Comparison of ENCODE assay signal across 8 mouse cellular contexts in the genomic region with DNA sequence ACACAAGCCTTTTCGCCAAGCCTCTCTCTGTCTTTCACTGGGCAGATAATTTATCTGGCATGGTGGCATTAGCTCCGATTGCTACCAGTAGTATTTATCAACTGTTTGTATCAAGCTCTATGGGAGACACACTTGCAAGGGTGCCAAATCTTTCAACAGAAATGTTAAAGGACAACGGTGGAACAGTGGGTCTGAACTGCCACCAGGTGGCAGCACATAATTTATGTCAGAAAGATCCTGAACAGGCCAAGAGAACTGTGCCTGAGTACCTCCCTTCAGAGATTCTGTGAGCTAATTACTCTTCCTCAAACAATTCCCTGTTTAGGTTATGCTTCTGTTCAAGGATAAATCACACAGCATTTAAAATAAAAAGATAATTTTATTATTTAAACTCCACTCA. TPM values are rescaled to one million over a fixed set of nuclear protein-coding genes. Genes with fewer than 3 reads are reported as not detected.
DNase-seq lines count a peak whose midpoint lies in the region; ATAC-seq and TF ChIP-seq lines count a peak whose summit lies in the region.

No protein-coding gene starts in this region.

- 14% methylated on average over 3 of the region's 3 CpGs for WGBS in lung, postnatal 0 days

- no peaks in the 10 kb centered on the region for H3K27me3 ChIP-seq in lung, postnatal 0 days (replicated peaks; ENCODE audit: insufficient read depth, low read length)

- no peaks in the 10 kb centered on the region for H3K9me3 ChIP-seq in lung, postnatal 0 days (ENCODE audit: low read length)

- no peak overlapping the region for H3K4me3 ChIP-seq in lung, postnatal 0 days (ENCODE audit: low read depth, low read length)

- H3K4me2 ChIP-seq in lung, postnatal 0 days (replicated peaks; ENCODE audit: low read depth, low read length): no peak overlapping the region

- H3K36me3 ChIP-seq in lung, postnatal 0 days (ENCODE audit: insufficient read depth, low read length): no peaks in the 10 kb centered on the region

- TF ChIP-seq EP300 in lung, postnatal 0 days (IDR thresholded peaks at IDR 0.05): no peak

- peak; percentile 83 for TF ChIP-seq CTCF in lung, postnatal 0 days (IDR thresholded peaks at IDR 0.05)

- no peak overlapping the region for H3K9ac ChIP-seq in lung, postnatal 0 days (replicated peaks; ENCODE audit: low read depth)

- peak; percentile 46 to 62 for DNase-seq in CD8-positive naive resting alpha-beta T cell, adult 2 months (ENCODE audit: low read depth in 2 of 2, low spot score in 2 of 2)
- peak; percentile 66 for DNase-seq in T-cell, adult 2 months (ENCODE audit: low spot score)
- DNase-seq in cerebellum, postnatal 36 days: peak; percentile 71 to 75
- peak; percentile 25 to 45 for DNase-seq in frontal cortex, postnatal 25 days (ENCODE audit: low spot score in 2 of 2)
- DNase-seq in kidney, postnatal 36 days: peak; percentile 78 to 84
- DNase-seq in lung, postnatal 0 days (ENCODE audit: low spot score): peak; percentile 95
- DNase-seq in right cerebral cortex, adult 2 months (ENCODE audit: low spot score in 2 of 2): peak; percentile 72 to 73

- 0 out of 2 replicates have a peak, but pooled peaks have one; percentile 16 for ATAC-seq in lung, postnatal 0 days
- no peak for ATAC-seq in activated CD4-positive, CD25-positive, alpha-beta regulatory T cell, adult 4 months

- no peaks in the 10 kb centered on the region for H3K4me1 ChIP-seq in lung, postnatal 0 days (ENCODE audit: insufficient read depth, low read depth, low read length)

- H3K27ac ChIP-seq in lung, postnatal 0 days (ENCODE audit: low read length): no peak overlapping the region

RNA-seq across cellular contexts. Expression of a gene that starts 1.4 kb away (rescaled TPM):
- 4.0 and 4.3 TPM in 2 replicates for polyA plus RNA-seq in lung, postnatal 0 days (2015; fragmentation: Nextera tagmentation; extraction: Ambion mirVana)
- polyA plus RNA-seq in activated CD4-positive, CD25-positive, alpha-beta regulatory T cell, adult 4 months (2017; shearing (Covaris generic)): 1 to 10 TPM; 3.8 to 5.4 TPM

RNA-seq across cellular contexts. Expression of a gene that starts 11.1 kb away (rescaled TPM):
- 17.3 and 21.9 TPM in 2 replicates for polyA plus RNA-seq in lung, postnatal 0 days (2015; fragmentation: Nextera tagmentation; extraction: Ambion mirVana)
- polyA plus RNA-seq in activated CD4-positive, CD25-positive, alpha-beta regulatory T cell, adult 4 months (2017; shearing (Covaris generic)): 10 to 100 TPM; 33.7 to 39.5 TPM

RNA-seq across cellular contexts. Expression of a gene that starts 11.2 kb away (rescaled TPM):
- 6.9 and 7.1 TPM in 2 replicates for polyA plus RNA-seq in lung, postnatal 0 days (2015; fragmentation: Nextera tagmentation; extraction: Ambion mirVana)
- 1 to 10 TPM; 3.9 to 4.9 TPM for polyA plus RNA-seq in activated CD4-positive, CD25-positive, alpha-beta regulatory T cell, adult 4 months (2017; shearing (Covaris generic))

RNA-seq across cellular contexts. Expression of a gene that starts 34.1 kb away (rescaled TPM):
- polyA plus RNA-seq in lung, postnatal 0 days (2015; fragmentation: Nextera tagmentation; extraction: Ambion mirVana): 1,065 and 1,091 TPM in 2 replicates
- polyA plus RNA-seq in activated CD4-positive, CD25-positive, alpha-beta regulatory T cell, adult 4 months (2017; shearing (Covaris generic)): 100 to 1,000 TPM; 840 to 842 TPM

Comparison
In these comparisons a context has a peak if more than half of its experiments do, and no peak if none do; other contexts are left out.
1. DNase-seq: peak in every context shown above with its lines; median percentile 95 in lung, postnatal 0 days; 81 in kidney, postnatal 36 days; 73 in cerebellum, postnatal 36 days; 72 in right cerebral cortex, adult 2 months; 66 in T-cell, adult 2 months; 54 in CD8-positive naive resting alpha-beta T cell, adult 2 months; 35 in frontal cortex, postnatal 25 days.